7 mouse cellular contexts compared by ENCODE assay signal in genomic region chr17:5084139-5084538, GRCm38 (mm10).
A peak's percentile ranks its signal among the peaks of the same experiment; 100 is the strongest.
DNase-seq lines count a peak whose midpoint lies in the region.

No protein-coding gene starts in this region.

- no peaks in the 10 kb centered on the region for H3K9me3 ChIP-seq in embryonic facial prominence, embryonic 10.5 days

- no peaks in the 10 kb centered on the region for H3K27me3 ChIP-seq in embryonic facial prominence, embryonic 10.5 days (replicated peaks; ENCODE audit: low read depth, poor library complexity, severe bottlenecking)

- H3K27ac ChIP-seq in embryonic facial prominence, embryonic 10.5 days (replicated peaks): peak overlapping the region; percentile 16; the same call in 1 of the 2 replicates

- H3K36me3 ChIP-seq in embryonic facial prominence, embryonic 10.5 days (replicated peaks): no peaks in the 10 kb centered on the region

- peak; percentile 36 for DNase-seq in right cerebral cortex, postnatal 25 days
- no peak for DNase-seq in right cerebral cortex, postnatal 36 days (ENCODE audit: low spot score in 2 of 2)
- DNase-seq in embryonic facial prominence, embryonic 10.5 days (ENCODE audit: low spot score): no peak
- peak; percentile 65 to 73 for DNase-seq in layer of hippocampus, postnatal 14 days (ENCODE audit: low spot score in 2 of 2)
- peak; percentile 53 for DNase-seq in thymus, postnatal 25 days
- no peak for DNase-seq in embryo, embryonic 10.5 days (ENCODE audit: low spot score)
- no peak for DNase-seq in lung, postnatal 10 days

- H3K4me1 ChIP-seq in embryonic facial prominence, embryonic 10.5 days: peaks cover 82% of the 10 kb centered on the region

- H3K4me3 ChIP-seq in embryonic facial prominence, embryonic 10.5 days: no peak overlapping the region

- WGBS in embryonic facial prominence, embryonic 10.5 days: 62% methylated on average over 8 of the region's 8 CpGs

Comparison
In these comparisons a context has a peak if more than half of its experiments do, and no peak if none do; other contexts are left out.
1. DNase-seq: peak in right cerebral cortex, postnatal 25 days (single experiment), layer of hippocampus, postnatal 14 days (2 of 2) and thymus, postnatal 25 days (single experiment); none in right cerebral cortex, postnatal 36 days (0 of 2), embryonic facial prominence, embryonic 10.5 days (single experiment), embryo, embryonic 10.5 days (single experiment) and lung, postnatal 10 days (single experiment).